Mouse (Mus musculus): Measurements from ENCODE around the gene Scn2b. TPM values are rescaled to one million over a fixed set of nuclear protein-coding genes. Genes with fewer than 3 reads are reported as not detected.

Scn2b gene
- polyA plus RNA-seq, 1 experiment from 2014 or later, result 4.9 TPM

DNA sequence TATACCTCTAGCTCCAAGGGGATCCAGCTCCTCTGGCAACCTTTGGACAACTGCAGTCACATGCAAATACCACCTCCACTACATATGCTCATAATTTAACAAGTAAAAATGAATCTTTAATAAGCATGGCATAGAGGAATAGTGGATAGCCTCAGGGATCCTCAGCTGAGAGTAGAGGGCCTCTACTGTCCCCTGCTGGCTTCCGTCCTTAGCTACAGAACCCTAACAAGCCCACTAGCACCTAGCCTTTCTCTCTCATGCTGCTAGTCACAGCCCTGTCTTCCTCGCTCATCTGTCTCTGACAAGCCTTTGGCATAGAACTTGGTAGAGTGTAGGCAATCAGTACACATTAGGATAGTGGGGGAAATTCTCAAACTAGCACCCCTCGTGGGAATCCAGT lies 26.8 kb upstream of the Scn2b start:
- no peaks in the 10 kb centered on the region for H3K4me1 ChIP-seq (ENCODE audit: control insufficient read depth, insufficient read depth, low read length)
- no peaks in the 10 kb centered on the region for H3K9me3 ChIP-seq (replicated peaks; ENCODE audit: control insufficient read depth, low read length)
- DNase-seq (ENCODE audit: low spot score) (no peak), ATAC-seq (replicated peaks; ENCODE audit: insufficient number of reproducible peaks, low FRiP score, low TSS enrichment, low read depth) (no peak)
- no peaks in the 10 kb centered on the region for H3K27me3 ChIP-seq (ENCODE audit: control insufficient read depth, insufficient read depth, low read length)
- no peak overlapping the region for H3K4me3 ChIP-seq (ENCODE audit: low read depth, low read length)
- H3K27ac ChIP-seq (replicated peaks; ENCODE audit: low read depth, low read length), result no peak overlapping the region
- H3K4me2 ChIP-seq (ENCODE audit: low read depth, low read length), result no peak overlapping the region
- no peaks in the 10 kb centered on the region for H3K36me3 ChIP-seq (replicated peaks; ENCODE audit: control insufficient read depth, insufficient read depth, low read depth, low read length)
- H3K9ac ChIP-seq (replicated peaks; ENCODE audit: low read length), result no peak overlapping the region
- WGBS, result 67% methylated on average over 3 of the region's 3 CpGs

GRCm38 (mm10) chr9:45092641-45093040 lies 24.9 kb upstream of the Scn2b start:
- Histone ChIP-seq H3K36me3 (replicated peaks; ENCODE audit: control insufficient read depth, insufficient read depth, low read depth, low read length) (no peaks in the 10 kb centered on the region), H3K9me3 (replicated peaks; ENCODE audit: control insufficient read depth, low read length) (no peaks in the 10 kb centered on the region), H3K4me2 (ENCODE audit: low read depth, low read length) (no peak overlapping the region), H3K4me1 (ENCODE audit: control insufficient read depth, insufficient read depth, low read length) (no peaks in the 10 kb centered on the region), H3K4me3 (ENCODE audit: low read depth, low read length) (no peak overlapping the region), H3K9ac (replicated peaks; ENCODE audit: low read length) (no peak overlapping the region), H3K27me3 (ENCODE audit: control insufficient read depth, insufficient read depth, low read length) (no peaks in the 10 kb centered on the region), H3K27ac (replicated peaks; ENCODE audit: low read depth, low read length) (no peak overlapping the region)
- ATAC-seq (replicated peaks; ENCODE audit: insufficient number of reproducible peaks, low FRiP score, low TSS enrichment, low read depth), result no peak
- DNase-seq (ENCODE audit: low spot score), result no peak
- WGBS, result 65% methylated on average over 4 of the region's 4 CpGs

GRCm38 (mm10) chr9:45095149-45095937 lies 22.2 kb upstream of the Scn2b start:
- Histone ChIP-seq H3K36me3 (replicated peaks; ENCODE audit: control insufficient read depth, insufficient read depth, low read depth, low read length) (no peaks in the 10 kb centered on the region), H3K4me2 (ENCODE audit: low read depth, low read length) (no peak overlapping the region), H3K27ac (replicated peaks; ENCODE audit: low read depth, low read length) (no peak overlapping the region), H3K4me1 (ENCODE audit: control insufficient read depth, insufficient read depth, low read length) (no peaks in the 10 kb centered on the region), H3K9ac (replicated peaks; ENCODE audit: low read length) (no peak overlapping the region), H3K27me3 (ENCODE audit: control insufficient read depth, insufficient read depth, low read length) (no peaks in the 10 kb centered on the region), H3K9me3 (replicated peaks; ENCODE audit: control insufficient read depth, low read length) (no peaks in the 10 kb centered on the region), H3K4me3 (ENCODE audit: low read depth, low read length) (no peak overlapping the region)
- no peak for DNase-seq (ENCODE audit: low spot score)
- 82% methylated on average over 6 of the region's 6 CpGs for WGBS
- ATAC-seq (replicated peaks; ENCODE audit: insufficient number of reproducible peaks, low FRiP score, low TSS enrichment, low read depth), result no peak

GRCm38 (mm10) chr9:45097877-45098276 lies 19.7 kb upstream of the Scn2b start:
- Histone ChIP-seq H3K4me1 (ENCODE audit: control insufficient read depth, insufficient read depth, low read length) (no peaks in the 10 kb centered on the region), H3K36me3 (replicated peaks; ENCODE audit: control insufficient read depth, insufficient read depth, low read depth, low read length) (no peaks in the 10 kb centered on the region), H3K9ac (replicated peaks; ENCODE audit: low read length) (no peak overlapping the region), H3K4me3 (ENCODE audit: low read depth, low read length) (no peak overlapping the region), H3K27me3 (ENCODE audit: control insufficient read depth, insufficient read depth, low read length) (no peaks in the 10 kb centered on the region), H3K27ac (replicated peaks; ENCODE audit: low read depth, low read length) (no peak overlapping the region), H3K9me3 (replicated peaks; ENCODE audit: control insufficient read depth, low read length) (no peaks in the 10 kb centered on the region), H3K4me2 (ENCODE audit: low read depth, low read length) (no peak overlapping the region)
- ATAC-seq (replicated peaks; ENCODE audit: insufficient number of reproducible peaks, low FRiP score, low TSS enrichment, low read depth) (no peak), DNase-seq (ENCODE audit: low spot score) (no peak)
- WGBS, result 83% methylated on average over 5 of the region's 5 CpGs

GRCm38 (mm10) chr9:45098426-45098825 lies 19.2 kb upstream of the Scn2b start:
- H3K9me3 ChIP-seq (replicated peaks; ENCODE audit: control insufficient read depth, low read length), result no peaks in the 10 kb centered on the region
- no peaks in the 10 kb centered on the region for H3K27me3 ChIP-seq (ENCODE audit: control insufficient read depth, insufficient read depth, low read length)
- H3K27ac ChIP-seq (replicated peaks; ENCODE audit: low read depth, low read length), result no peak overlapping the region
- no peak overlapping the region for H3K4me2 ChIP-seq (ENCODE audit: low read depth, low read length)
- no peaks in the 10 kb centered on the region for H3K36me3 ChIP-seq (replicated peaks; ENCODE audit: control insufficient read depth, insufficient read depth, low read depth, low read length)
- H3K9ac ChIP-seq (replicated peaks; ENCODE audit: low read length), result no peak overlapping the region
- 65% methylated on average over 3 of the region's 3 CpGs for WGBS
- no peaks in the 10 kb centered on the region for H3K4me1 ChIP-seq (ENCODE audit: control insufficient read depth, insufficient read depth, low read length)
- H3K4me3 ChIP-seq (ENCODE audit: low read depth, low read length), result no peak overlapping the region
- no peak for DNase-seq (ENCODE audit: low spot score)
- ATAC-seq (replicated peaks; ENCODE audit: insufficient number of reproducible peaks, low FRiP score, low TSS enrichment, low read depth), result no peak

DNA sequence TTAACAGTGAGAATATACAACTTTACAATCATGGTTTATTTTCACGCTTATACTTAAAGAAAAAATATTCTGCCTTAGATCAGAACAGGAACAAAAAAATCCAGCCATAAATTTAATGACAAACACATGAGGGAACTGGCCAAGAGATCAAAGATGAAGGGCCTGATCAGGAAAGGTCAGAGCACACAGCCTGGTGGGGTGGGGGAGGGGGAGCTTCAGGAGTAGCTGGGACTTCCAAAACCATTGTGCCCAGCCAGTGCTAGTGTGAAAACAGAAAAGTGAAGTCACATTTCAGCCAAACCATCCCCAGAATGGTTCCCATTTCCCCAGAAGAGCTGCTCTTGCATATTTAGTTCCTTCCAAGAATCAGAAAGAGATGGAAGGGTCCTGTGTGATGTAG lies 15.1 kb upstream of the Scn2b start:
- DNase-seq (ENCODE audit: low spot score), result peak; percentile 22

GRCm38 (mm10) chr9:45103211-45103979 lies 14.2 kb upstream of the Scn2b start:
- H3K27ac ChIP-seq (replicated peaks; ENCODE audit: low read depth, low read length), result no peak overlapping the region

More for the DNA sequence above, 15.1 kb upstream of the Scn2b start:
- no peak for ATAC-seq (replicated peaks; ENCODE audit: insufficient number of reproducible peaks, low FRiP score, low TSS enrichment, low read depth)
- H3K4me3 ChIP-seq (ENCODE audit: low read depth, low read length), result no peak overlapping the region
- 58% methylated on average over 1 of the region's 1 CpGs for WGBS
- no peaks in the 10 kb centered on the region for H3K4me1 ChIP-seq (ENCODE audit: control insufficient read depth, insufficient read depth, low read length)
- H3K36me3 ChIP-seq (replicated peaks; ENCODE audit: control insufficient read depth, insufficient read depth, low read depth, low read length), result no peaks in the 10 kb centered on the region
- H3K4me2 ChIP-seq (ENCODE audit: low read depth, low read length), result no peak overlapping the region
- H3K27ac ChIP-seq (replicated peaks; ENCODE audit: low read depth, low read length), result no peak overlapping the region
- no peaks in the 10 kb centered on the region for H3K27me3 ChIP-seq (ENCODE audit: control insufficient read depth, insufficient read depth, low read length)
- no peaks in the 10 kb centered on the region for H3K9me3 ChIP-seq (replicated peaks; ENCODE audit: control insufficient read depth, low read length)
- H3K9ac ChIP-seq (replicated peaks; ENCODE audit: low read length), result no peak overlapping the region

More at GRCm38 (mm10) chr9:45103211-45103979, 14.2 kb upstream of the Scn2b start:
- Histone ChIP-seq H3K4me1 (ENCODE audit: control insufficient read depth, insufficient read depth, low read length) (no peaks in the 10 kb centered on the region), H3K9me3 (replicated peaks; ENCODE audit: control insufficient read depth, low read length) (no peaks in the 10 kb centered on the region), H3K27me3 (ENCODE audit: control insufficient read depth, insufficient read depth, low read length) (no peaks in the 10 kb centered on the region), H3K9ac (replicated peaks; ENCODE audit: low read length) (no peak overlapping the region), H3K4me2 (ENCODE audit: low read depth, low read length) (no peak overlapping the region), H3K4me3 (ENCODE audit: low read depth, low read length) (no peak overlapping the region), H3K36me3 (replicated peaks; ENCODE audit: control insufficient read depth, insufficient read depth, low read depth, low read length) (no peaks in the 10 kb centered on the region)
- WGBS, result 47% methylated on average over 11 of the region's 11 CpGs
- no peak for DNase-seq (ENCODE audit: low spot score)
- no peak for ATAC-seq (replicated peaks; ENCODE audit: insufficient number of reproducible peaks, low FRiP score, low TSS enrichment, low read depth)
